ENCODE assay signal across 24 mouse cellular contexts in genomic region chr12:117821394-117821793, GRCm38 (mm10). TPM values are rescaled to one million over a fixed set of nuclear protein-coding genes. Genes with fewer than 3 reads are reported as not detected.
DNase-seq lines count a peak whose midpoint lies in the region; ATAC-seq and TF ChIP-seq lines count a peak whose summit lies in the region.
"Had no signal": no experiment of that assay in that cellular context is flagged by ENCODE, and none has a peak within 500 bp of the region (broad histone marks: within the 10 kb centered on the region; RNA-seq: fewer than 3 reads in every experiment).

No protein-coding gene starts in this region.

- WGBS in forebrain, postnatal 0 days, result 93% methylated on average over 1 of the region's 1 CpGs

- H3K4me3 ChIP-seq in forebrain, postnatal 0 days (ENCODE audit: low read depth, low read length), result no peak overlapping the region
- H3K4me3 ChIP-seq: embryonic facial prominence, embryonic 10.5 days; embryonic facial prominence, embryonic 13.5 days; forebrain, embryonic 10.5 days; forebrain, embryonic 13.5 days; gastrocnemius, adult 2 months; heart, adult 2 months; heart, embryonic 10.5 days; heart, embryonic 13.5 days; hindbrain, embryonic 15.5 days had no signal

- intact Hi-C loops in heart, postnatal 10 days (cut with DNase I), result loop anchor here (2.0 to 5.0 kb wide), 2 partner anchors 171 to 633 kb away; no protein-coding TSS in a partner anchor

- no peak for TF ChIP-seq CTCF in forebrain, postnatal 0 days (IDR thresholded peaks at IDR 0.05; ENCODE audit: low read depth)

- H3K27ac ChIP-seq in forebrain, postnatal 0 days (ENCODE audit: low read depth, low read length), result no peak overlapping the region
- H3K27ac ChIP-seq: embryonic facial prominence, embryonic 10.5 days; embryonic facial prominence, embryonic 13.5 days; forebrain, embryonic 10.5 days; forebrain, embryonic 13.5 days; gastrocnemius, adult 2 months; heart, adult 2 months; heart, embryonic 10.5 days; heart, embryonic 13.5 days; hindbrain, embryonic 15.5 days had no signal

- no peak overlapping the region for H3K4me2 ChIP-seq in forebrain, postnatal 0 days (ENCODE audit: low read depth)
- H3K4me2 ChIP-seq: embryonic facial prominence, embryonic 13.5 days; forebrain, embryonic 13.5 days; heart, embryonic 13.5 days; hindbrain, embryonic 15.5 days had no signal

- no peaks in the 10 kb centered on the region for H3K27me3 ChIP-seq in forebrain, postnatal 0 days (ENCODE audit: insufficient read depth, low read length)

- peak; percentile 54 for DNase-seq in heart, adult 11 months
- DNase-seq in heart, postnatal 10 days, result no peak
- DNase-seq in layer of hippocampus, postnatal 25 days (ENCODE audit: extremely low spot score in 1 of 2, low spot score in 1 of 2), result no peak
- no peak for DNase-seq in forebrain, postnatal 0 days
- DNase-seq: adrenal gland, adult 2 months; cerebellum, adult 11 months; cerebellum, adult 2 months; cerebellum, adult 9-11 months; cerebellum, postnatal 25 days; gastrocnemius, adult 2 months; gastrocnemius, postnatal 25 days; heart, adult 2 months had no signal

- no peak overlapping the region for H3K9ac ChIP-seq in forebrain, postnatal 0 days
- H3K9ac ChIP-seq: embryonic facial prominence, embryonic 13.5 days; forebrain, embryonic 13.5 days; heart, embryonic 13.5 days; hindbrain, embryonic 15.5 days had no signal

- H3K4me1 ChIP-seq in forebrain, postnatal 0 days (ENCODE audit: insufficient read depth), result no peaks in the 10 kb centered on the region
- H3K4me1 ChIP-seq: embryonic facial prominence, embryonic 10.5 days; embryonic facial prominence, embryonic 13.5 days; forebrain, embryonic 10.5 days; forebrain, embryonic 13.5 days; heart, embryonic 10.5 days; heart, embryonic 13.5 days; hindbrain, embryonic 15.5 days had no signal

- no peaks in the 10 kb centered on the region for H3K9me3 ChIP-seq in forebrain, postnatal 0 days (ENCODE audit: low read length)
- H3K9me3 ChIP-seq: embryonic facial prominence, embryonic 10.5 days; embryonic facial prominence, embryonic 13.5 days; forebrain, embryonic 10.5 days; forebrain, embryonic 13.5 days; G1E; heart, embryonic 10.5 days; heart, embryonic 13.5 days; hindbrain, embryonic 15.5 days had no signal

- no peaks in the 10 kb centered on the region for H3K36me3 ChIP-seq in forebrain, postnatal 0 days (ENCODE audit: insufficient read depth)
- H3K36me3 ChIP-seq: embryonic facial prominence, embryonic 10.5 days; embryonic facial prominence, embryonic 13.5 days; forebrain, embryonic 10.5 days; G1E; heart, embryonic 10.5 days; heart, embryonic 13.5 days; hindbrain, embryonic 15.5 days had no signal

- peak; percentile 44 to 53; a peak in 3 of 4 replicates for ATAC-seq in hematopoietic stem cell, adult 5-6 weeks (replicated peaks in 1 of 2; ENCODE audit: insufficient read depth in 1 of 2, low FRiP score in 2 of 2, low TSS enrichment in 1 of 2, low read depth in 1 of 2, poor library complexity in 2 of 2, severe bottlenecking in 2 of 2)
- peak; percentile 74; the same call in 1 of the 2 replicates for ATAC-seq in monocyte, adult 5-6 weeks (replicated peaks; ENCODE audit: insufficient number of reproducible peaks, low FRiP score, low TSS enrichment, poor library complexity, severe bottlenecking)
- no peak for ATAC-seq in forebrain, postnatal 0 days
- ATAC-seq: forebrain, embryonic 13.5 days; forebrain, embryonic 16.5 days; intestine, postnatal 0 days had no signal

RNA-seq across cellular contexts. Expression of gene Cdca7l, which starts 17.3 kb away (rescaled TPM):
- total RNA-seq in heart, postnatal 10 days (2021), result 1 to 10 TPM; 2.1 to 2.2 TPM
- total RNA-seq in hematopoietic stem cell, adult 5-6 weeks (2017), result 227 and 261 TPM in 2 replicates
- 24.7 to 80.2 TPM (median 33.5 TPM) in 3 replicates for total RNA-seq in monocyte, adult 5-6 weeks (2017)
- 1 to 10 TPM; 1.1 to 1.9 TPM for total RNA-seq in layer of hippocampus, postnatal 25 days (2021)
- 2.1 and 4.7 TPM in 2 replicates for total RNA-seq in forebrain, postnatal 0 days (2014; rRNA removed)
- 2.7 and 4.2 TPM in 2 replicates for polyA plus RNA-seq in forebrain, postnatal 0 days (2015; fragmentation: Nextera tagmentation; extraction: Ambion mirVana)
- total RNA-seq: gastrocnemius, adult 2 months had no signal
